Mouse (Mus musculus) CD4-positive helper T cell, adult 2 months (primary cell): Measurements from ENCODE around the gene Pmepa1.
A peak's percentile ranks its signal among the peaks of the same experiment; 100 is the strongest.

Experiments used
- DNase-seq: peaks from one replicate; pipeline ENCODE4 v3.0.0-alpha.2; 2012; ENCODE audit warnings: low read depth, missing footprints, low spot score

Pmepa1 gene

DNA sequence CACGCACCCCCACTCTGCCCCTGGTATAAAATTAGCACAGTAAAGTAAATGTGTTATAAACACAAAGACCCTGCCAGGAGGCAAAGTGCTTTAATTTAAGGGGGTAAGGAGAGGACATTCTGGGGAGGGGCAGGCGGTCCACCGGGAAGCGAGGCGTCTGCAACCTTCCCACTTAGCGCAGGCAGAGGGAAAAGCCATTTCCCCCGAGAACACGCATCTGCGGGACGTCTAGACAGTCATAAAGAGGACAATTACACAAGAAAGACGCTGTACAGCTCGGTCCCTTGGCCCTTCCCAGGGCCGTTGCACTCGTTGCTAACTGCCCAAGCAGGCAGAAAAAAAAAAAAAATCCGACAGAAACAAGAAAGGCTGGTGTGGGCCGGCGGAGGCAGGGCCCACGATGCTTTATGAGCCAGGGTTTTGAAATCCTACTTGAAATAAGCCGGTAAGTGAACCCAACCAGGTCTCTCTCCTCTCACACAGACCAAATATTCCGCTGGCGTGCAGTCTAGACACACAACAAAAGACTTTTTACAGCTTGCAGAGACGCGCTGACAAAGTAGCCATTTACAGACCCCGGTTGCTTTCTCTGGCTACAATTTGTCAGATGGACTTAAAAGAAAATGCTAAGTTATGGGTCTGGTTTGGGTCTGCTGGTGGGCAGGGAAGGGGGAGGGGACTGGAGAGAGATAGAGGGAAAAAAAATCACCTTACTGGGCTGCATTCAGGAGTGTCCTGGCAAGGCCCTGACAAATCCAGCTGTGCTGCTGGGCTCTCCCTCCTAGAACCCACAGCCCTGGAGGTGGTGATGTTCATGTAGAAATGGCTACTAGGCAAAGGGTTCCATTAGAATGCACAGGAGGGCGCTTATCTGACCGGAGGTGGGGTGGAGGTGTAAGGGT is 22.3 kb downstream of the Pmepa1 start:
- DNase-seq = no peak

GRCm38 (mm10) chr2:173251675-173252074 is 24.7 kb downstream of the Pmepa1 start:
- DNase-seq = no peak

- no peak for DNase-seq
Measured at GRCm38 (mm10) chr2:173251133-173251532, 25.2 kb downstream of the Pmepa1 start.

- DNase-seq = no peak
Measured at GRCm38 (mm10) chr2:173250411-173250810, 25.9 kb downstream of the Pmepa1 start.

DNA sequence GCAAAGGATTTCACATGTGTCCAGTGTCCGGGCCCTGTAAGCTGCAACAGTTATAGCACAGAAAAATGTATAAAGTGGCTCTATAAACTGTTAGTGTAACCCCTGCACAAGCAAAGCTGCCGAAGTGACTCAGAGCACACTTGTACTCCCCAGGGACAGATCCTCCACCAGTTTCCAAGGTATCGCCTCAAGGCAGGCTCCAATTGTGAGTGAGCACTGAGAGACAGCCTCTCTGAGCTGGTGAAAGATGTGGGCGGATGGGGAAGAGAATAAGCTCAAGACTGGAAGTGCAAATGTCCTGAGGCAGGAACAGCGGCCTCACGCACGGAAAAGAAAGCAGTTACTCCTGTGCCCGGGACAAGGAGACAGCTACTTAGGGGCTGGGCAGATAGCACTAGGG is 26.4 kb downstream of the Pmepa1 start:
- DNase-seq = no peak

- DNase-seq = no peak
Measured at GRCm38 (mm10) chr2:173249386-173249785, 26.9 kb downstream of the Pmepa1 start.

DNA sequence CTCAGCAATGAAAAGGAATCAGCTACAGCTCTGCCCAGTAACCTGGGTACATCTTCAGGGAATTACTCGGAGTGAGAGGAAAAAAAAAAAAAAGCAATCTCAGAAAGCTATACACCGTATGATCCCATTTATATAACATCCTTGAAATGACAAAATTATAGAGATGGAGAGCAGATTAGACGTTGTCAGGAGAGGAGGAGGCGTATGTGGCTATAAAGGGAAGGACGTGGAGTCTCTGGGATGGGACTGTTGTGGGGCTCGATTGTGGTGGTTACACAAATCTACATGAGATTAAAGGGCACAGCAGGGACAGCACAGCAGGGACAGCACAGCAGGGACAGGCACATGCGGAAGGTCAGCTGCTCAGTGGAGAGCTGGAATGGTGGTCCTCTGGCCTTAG is 27.5 kb downstream of the Pmepa1 start:
- DNase-seq = no peak

GRCm38 (mm10) chr2:173247911-173248310 is 28.4 kb downstream of the Pmepa1 start:
- no peak for DNase-seq

DNA sequence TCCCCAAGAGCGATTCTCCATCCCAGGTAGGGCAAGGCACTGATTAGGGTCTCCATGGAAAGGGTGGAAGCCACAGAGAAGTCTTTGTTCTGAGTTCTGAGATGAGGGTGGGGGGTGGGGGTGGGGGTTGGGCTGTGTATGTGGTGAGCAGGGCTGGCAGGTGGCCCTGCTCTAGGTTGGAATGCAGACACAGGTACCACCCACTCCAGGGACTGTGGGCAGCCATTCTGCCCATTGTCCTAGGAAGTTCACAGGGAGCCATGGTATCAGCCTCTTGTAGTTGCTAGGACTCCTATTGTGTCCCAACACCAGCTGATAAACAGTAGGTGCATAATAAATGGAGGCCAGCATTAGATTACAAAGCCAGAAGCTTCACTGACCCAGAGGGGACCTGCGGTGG is 29.1 kb downstream of the Pmepa1 start:
- DNase-seq = no peak

- DNase-seq = no peak
Measured at GRCm38 (mm10) chr2:173246688-173247087, 29.6 kb downstream of the Pmepa1 start.

DNA sequence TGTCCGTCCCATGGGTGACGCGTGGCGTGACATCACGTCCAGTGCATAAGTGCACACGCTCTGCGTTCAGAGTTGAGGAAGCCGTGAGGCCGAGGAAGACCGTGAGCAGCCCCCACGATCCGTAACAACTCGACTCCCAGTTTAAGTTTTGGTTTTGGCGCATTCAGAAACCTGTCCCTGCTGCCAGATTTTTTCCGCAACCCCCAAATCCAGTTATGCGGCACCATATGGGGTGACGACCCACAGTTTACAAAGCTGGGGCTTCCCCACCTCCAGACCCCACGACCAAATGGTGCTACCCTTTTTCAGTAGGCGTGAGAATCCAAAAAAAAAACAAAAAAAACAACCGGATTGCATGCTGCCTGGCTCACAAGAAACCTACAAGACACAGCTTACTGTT is 31.1 kb downstream of the Pmepa1 start:
- no peak for DNase-seq

- no peak for DNase-seq
Measured at GRCm38 (mm10) chr2:173244108-173244507, 32.2 kb downstream of the Pmepa1 start.

- DNase-seq = no peak
Measured at GRCm38 (mm10) chr2:173243616-173244015, 32.7 kb downstream of the Pmepa1 start.

GRCm38 (mm10) chr2:173242874-173243273 is 33.5 kb downstream of the Pmepa1 start:
- DNase-seq = no peak

- DNase-seq = no peak
Measured at GRCm38 (mm10) chr2:173240738-173241137, 35.6 kb downstream of the Pmepa1 start.

DNA sequence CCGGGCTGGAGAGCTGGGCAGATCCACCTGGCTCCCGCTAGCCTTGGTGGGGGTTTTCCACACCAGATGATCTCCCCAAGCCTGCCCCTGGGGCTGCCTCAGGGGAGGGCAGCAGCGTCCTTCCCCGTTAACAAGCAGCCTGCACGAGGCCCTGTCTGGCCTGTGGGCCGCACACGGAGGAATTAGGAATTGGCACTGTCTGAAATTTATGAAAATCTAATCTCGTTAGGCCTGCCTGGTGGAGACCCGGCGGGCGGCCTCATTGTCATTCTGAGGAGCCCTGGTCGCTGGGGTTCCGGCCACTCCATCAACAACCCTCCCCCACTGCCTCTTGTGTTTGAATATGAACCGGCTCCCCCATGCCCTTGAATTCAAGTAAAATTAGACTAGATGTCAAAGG is 37.8 kb downstream of the Pmepa1 start:
- no peak for DNase-seq

DNA sequence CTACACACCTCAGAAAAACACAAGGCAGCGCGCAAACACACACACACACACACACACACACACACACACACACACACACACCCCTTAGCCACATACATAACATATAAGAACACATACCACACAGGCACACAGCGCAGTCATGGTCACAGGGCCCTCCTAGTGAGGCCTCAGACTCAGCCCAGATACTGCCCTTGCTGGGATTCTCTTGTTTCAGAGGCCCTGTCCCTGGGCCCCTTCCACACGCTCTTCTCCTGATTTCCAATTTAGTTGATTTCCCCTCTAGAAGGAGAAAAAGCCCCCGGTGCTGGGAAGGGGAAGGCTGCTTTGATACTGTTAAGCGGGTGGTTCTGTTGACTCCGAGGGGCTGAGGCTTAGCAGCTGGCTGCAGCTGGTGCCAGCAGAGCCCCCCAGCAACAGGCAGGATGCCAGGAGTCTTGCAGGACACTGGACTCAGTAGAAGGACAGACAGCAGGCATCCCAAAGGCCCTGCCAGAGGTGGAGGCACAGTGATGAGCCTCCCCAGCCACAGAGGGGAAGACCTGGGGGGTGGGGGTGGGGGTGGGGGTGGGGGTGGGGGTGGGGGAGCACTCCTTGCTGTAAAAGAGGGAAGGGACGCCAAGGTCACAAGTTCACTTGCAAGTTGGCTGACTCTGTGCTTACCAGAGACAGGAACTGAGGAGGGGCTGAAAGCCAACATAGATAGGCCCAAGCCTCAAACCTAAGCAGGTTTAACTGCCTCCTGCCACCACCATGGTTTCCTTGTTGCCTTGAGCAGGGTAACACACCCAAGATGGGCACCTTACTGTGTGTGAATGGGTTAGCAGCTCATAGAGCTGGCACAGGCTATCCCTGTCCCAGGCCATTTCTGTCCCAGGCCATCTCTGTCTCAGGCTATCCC is 40.6 kb downstream of the Pmepa1 start:
- peak; percentile 34 for DNase-seq

- no peak for DNase-seq
Measured at GRCm38 (mm10) chr2:173232766-173233099, 43.6 kb downstream of the Pmepa1 start.

DNA sequence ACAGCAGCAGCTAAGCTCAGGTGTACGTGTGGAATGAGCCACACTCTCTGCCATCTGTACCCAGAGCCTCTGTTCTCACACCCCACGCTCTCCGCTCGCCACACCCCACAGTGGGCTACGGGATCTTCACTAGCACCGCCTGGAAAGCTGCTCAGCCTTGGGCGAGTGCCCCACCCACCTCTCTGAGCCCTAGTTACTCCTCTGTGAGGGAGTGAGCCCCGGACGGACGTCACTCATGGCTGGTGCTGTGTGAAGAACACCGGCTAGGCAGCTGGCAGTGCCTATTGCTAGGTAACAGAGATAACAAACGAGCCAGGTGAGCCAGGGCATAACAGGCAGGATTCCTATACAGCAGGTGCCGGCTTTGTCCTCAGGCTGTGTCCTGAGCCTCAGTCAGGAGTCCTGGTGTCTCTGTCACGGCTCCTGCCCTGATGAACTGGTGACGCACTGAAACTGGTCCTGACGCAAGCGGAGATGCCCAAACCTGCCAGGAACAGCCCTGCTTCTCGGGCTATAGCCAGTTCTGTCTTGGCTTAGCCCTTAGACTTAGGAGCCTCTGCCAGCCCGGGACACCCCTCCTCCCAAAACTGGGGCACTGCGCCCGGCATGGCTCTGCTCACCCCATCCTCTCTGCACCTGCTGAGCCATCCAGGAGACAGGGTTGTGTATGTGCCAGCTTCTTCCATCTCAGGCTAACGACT is 44.1 kb downstream of the Pmepa1 start:
- DNase-seq = no peak

- peak; percentile 92 for DNase-seq
Measured at GRCm38 (mm10) chr2:173229578-173230224, 46.6 kb downstream of the Pmepa1 start.

GRCm38 (mm10) chr2:173228567-173228966 is 47.8 kb downstream of the Pmepa1 start:
- DNase-seq = no peak
